Mouse (Mus musculus) mouse embryonic stem cell (cell line): ENCODE measurements around the gene Trpv3.

Experiments
- in situ Hi-C, 2 experiments: fragments of 300-500 bp; cut with MboI; formaldehyde crosslinking; loops; 1 replicate in 1 of 2; 3 replicates in 1 of 2; pipeline ENCODE4 v1.14.3; 2019 to 2020; ENCODE audit warnings: low sequenced_read_pairs in 2 of 2, low pct_unique_long_range_greater_than_20kb in 1 of 2, mixed read lengths in 1 of 2; ENCODE audit not compliant: unreplicated experiment in 1 of 2

The Trpv3 gene

DNA sequence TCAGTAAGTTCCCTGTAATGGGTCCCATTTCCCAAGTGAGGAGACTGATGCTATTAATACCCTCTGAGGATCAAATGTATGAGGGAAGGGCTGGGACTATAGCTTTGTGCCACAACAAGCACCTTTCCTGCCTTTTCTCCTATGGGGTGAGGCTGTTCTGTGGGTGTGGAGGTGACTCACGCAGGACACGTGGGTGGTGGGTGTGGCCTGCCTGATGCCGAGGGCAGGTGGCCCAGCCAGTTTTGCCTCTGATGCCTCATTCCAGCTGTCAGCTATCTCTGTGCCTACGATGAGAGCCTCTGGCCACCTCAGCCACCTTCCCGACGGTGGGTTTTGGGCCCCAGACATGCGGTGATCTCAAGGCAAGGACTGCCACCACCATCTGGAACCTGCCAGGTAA, at the start of gene Trpv3:
Trpv3 (plus strand) TSS at position 122 of the 400 bp plus-strand sequence.
- in situ Hi-C loops, result no loop called here

DNA sequence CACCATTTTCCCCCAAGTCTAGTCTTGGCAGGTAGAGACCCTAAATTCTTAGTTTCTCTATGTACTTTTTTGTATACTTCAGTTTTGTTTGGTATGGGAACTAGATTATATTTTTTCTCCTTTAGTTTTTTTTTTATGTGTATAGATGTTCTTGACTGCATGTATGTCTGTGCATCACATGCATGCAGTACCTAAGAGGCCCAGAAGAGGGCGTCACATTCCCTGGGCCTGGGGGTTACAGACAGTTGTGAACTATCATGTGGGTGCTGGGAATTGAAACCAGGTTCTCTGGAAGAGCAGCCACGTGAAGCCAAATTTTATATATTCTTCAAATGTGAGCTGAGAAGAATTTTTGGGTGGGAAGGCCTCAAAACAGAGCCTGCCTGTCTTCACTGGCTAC, 47.5 kb upstream of the Trpv3 start:
- in situ Hi-C loops, result no loop called here

- in situ Hi-C loops, result no loop called here
These were observed 46.5 kb upstream of the Trpv3 start for GRCm38 (mm10) chr11:73220651-73221050.

DNA sequence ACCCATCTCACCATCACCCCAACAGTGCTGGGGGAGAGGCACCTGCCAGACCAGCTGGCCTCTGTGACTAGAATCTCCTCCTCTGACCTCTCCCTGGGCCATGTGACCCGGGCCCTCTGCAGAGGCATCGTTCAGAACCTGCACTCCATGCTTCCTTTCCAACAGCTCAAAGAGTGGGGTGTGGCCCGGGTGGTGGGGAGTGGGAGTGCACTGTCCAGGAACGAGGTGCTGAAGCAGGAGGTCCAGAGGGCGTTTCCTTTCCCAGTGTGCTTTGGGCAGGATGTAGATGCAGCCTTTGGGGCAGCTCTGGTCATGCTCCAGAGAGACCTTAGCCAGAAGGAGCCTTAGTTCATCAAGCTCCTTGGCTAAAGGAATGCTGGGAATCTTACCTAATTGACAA, 44.3 kb upstream of the Trpv3 start:
- in situ Hi-C loops, result no loop called here

GRCm38 (mm10) chr11:73223966-73224365, 43.2 kb upstream of the Trpv3 start:
- in situ Hi-C loops, result no loop called here

DNA sequence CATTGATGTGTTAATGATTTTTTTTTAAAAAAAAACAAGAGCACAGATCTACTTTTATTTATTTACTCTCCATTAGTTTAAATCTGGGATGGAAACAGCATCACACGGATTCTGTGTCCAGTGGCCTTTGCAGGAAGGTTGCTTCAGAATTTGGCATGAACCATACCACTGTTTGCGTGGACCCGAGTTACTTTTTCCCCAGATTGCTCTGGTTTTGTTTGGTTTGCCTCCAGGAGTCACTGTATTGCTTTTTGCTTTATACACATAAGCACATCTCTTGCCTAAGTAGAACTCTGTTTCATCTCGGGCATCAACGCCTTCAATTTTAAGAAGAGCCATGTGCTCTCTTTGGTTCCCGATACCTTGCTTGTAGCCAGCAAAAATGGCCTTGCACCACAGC, 41.3 kb upstream of the Trpv3 start:
- in situ Hi-C loops, result loop anchor here in 1 of 2 experiments (25.0 kb wide), 1 partner anchor 1136 kb away; the partner anchor contains the start of genes Olfr411 and Olfr412

DNA sequence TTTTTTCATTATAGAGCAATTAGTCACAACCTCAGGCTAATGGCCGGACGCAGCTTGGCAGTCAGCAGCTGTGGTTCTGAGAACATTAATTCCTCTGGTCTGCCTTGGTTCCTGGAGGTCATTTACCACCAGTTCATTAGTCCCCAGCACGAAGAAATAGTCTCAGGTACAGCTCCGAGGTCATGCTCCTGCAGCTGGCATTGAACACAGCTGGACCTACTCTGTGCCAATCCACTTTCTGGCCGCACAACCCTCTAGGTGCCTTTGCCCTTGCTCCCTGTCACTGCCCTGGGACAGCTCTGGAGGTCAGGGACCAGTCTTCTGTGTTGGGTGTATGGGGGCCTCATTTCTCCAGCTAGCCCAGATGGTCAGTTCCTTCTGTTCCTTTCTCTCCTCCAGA, 38.3 kb upstream of the Trpv3 start:
- in situ Hi-C loops, result loop anchor here in 1 of 2 experiments (25.0 kb wide), 1 partner anchor 1133 kb away; the partner anchor contains the start of genes Olfr411 and Olfr412

- in situ Hi-C loops, result loop anchor here in 1 of 2 experiments (25.0 kb wide), 1 partner anchor 1132 kb away; the partner anchor contains the start of genes Olfr411 and Olfr412
These were observed 37.1 kb upstream of the Trpv3 start for GRCm38 (mm10) chr11:73230081-73230480.

DNA sequence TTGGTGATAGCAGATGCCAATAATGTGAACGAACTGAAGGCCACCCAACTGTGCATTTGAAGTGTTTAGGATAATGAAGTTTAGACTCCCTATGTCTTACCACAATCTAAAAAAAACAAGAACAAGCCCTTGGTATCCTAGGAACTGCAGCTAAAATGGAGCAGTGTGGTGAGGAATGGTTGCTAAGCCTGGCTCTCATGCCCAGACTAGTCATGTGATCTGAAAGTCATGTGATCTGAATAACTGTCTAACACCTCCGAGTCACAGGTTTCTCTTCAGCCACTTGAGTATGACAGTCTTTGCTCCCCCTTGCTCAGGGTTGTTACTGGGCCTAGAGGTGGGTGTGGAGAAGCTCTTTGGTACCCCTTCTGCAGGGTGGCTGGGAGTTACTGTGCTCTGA, 34.7 kb upstream of the Trpv3 start:
- in situ Hi-C loops, result loop anchor here in 1 of 2 experiments (25.0 kb wide), 1 partner anchor 1130 kb away; the partner anchor contains the start of genes Olfr411 and Olfr412

GRCm38 (mm10) chr11:73233992-73234391, 33.2 kb upstream of the Trpv3 start, which contains the start of gene Trpv1:
Gene Trpv1 (plus strand): TSS chr11:73234292.
- in situ Hi-C loops, result loop anchor here in 1 of 2 experiments (25.0 kb wide), 1 partner anchor 1128 kb away; the partner anchor contains the start of genes Olfr411 and Olfr412

GRCm38 (mm10) chr11:73235990-73236701, 31.0 kb upstream of the Trpv3 start:
- in situ Hi-C loops, result loop anchor here in 1 of 2 experiments (25.0 kb wide), 1 partner anchor 1126 kb away; the partner anchor contains the start of genes Olfr411 and Olfr412

- in situ Hi-C loops, result loop anchor here in 1 of 2 experiments (25.0 kb wide), 1 partner anchor 1126 kb away; the partner anchor contains the start of genes Olfr411 and Olfr412
These were observed 30.5 kb upstream of the Trpv3 start for GRCm38 (mm10) chr11:73236731-73237130.

GRCm38 (mm10) chr11:73242199-73242598, 25.0 kb upstream of the Trpv3 start:
- in situ Hi-C loops, result loop anchor here in 1 of 2 experiments (25.0 kb wide), 1 partner anchor 1120 kb away; the partner anchor contains the start of genes Olfr411 and Olfr412

GRCm38 (mm10) chr11:73242777-73243176, 24.4 kb upstream of the Trpv3 start:
- in situ Hi-C loops, result loop anchor here in 1 of 2 experiments (25.0 kb wide), 1 partner anchor 1120 kb away; the partner anchor contains the start of genes Olfr411 and Olfr412

- in situ Hi-C loops, result no loop called here
These were observed 9.7 kb upstream of the Trpv3 start for GRCm38 (mm10) chr11:73257362-73257945.

DNA sequence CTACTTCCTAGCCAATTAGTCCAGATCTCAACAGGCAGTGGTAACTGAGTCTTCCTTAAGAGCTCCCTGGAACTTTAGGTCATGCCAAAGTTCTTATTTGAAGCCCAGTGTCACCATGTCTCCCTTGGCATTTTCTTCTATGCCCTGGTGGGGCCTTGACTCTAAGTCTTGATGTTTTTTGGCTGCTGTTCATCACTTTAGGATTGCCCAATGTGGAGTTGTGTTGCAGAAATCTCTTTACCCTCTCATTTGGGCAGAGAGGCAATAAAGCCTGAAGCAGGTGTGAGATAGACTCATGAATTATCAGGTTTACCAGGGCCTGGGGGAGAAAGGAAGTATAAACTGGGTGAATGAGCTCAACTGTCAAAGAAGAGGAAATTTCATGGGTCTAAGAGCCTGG, 8.5 kb upstream of the Trpv3 start:
- in situ Hi-C loops, result no loop called here

DNA sequence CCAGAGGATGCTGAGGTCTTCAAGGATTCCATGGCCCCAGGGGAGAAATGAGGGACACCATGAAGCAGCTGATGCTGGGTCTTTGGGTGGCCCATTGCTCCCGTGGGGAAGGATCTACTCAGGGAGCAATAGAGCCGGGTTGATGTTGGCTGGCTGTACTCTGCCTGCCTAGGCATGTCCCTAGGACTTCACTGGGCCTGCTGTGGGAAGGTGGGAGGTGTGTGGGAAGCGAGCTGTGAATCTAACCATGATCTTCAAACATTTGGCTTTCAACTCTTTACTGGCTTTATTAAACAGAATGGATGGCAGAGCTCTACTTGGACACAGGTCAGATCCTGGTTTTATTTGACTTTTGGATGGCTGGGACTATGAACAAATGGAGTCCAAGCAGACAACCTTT, 6.7 kb upstream of the Trpv3 start:
- in situ Hi-C loops, result no loop called here

GRCm38 (mm10) chr11:73261385-73261784, 5.8 kb upstream of the Trpv3 start:
- in situ Hi-C loops, result no loop called here

GRCm38 (mm10) chr11:73274821-73275220, 7.6 kb downstream of the Trpv3 start:
- in situ Hi-C loops, result no loop called here
